Mouse (Mus musculus): Measurements from ENCODE around the gene Slc7a11.

- TF ChIP-seq POLR2A (IDR thresholded peaks at IDR 0.05; ENCODE audit: borderline replicate concordance, low read depth, low read length) (no peak), CTCF (IDR thresholded peaks at IDR 0.05; ENCODE audit: low read depth, low read length) (no peak)
These were observed 589.1 kb downstream of the Slc7a11 start for GRCm38 (mm10) chr3:49854277-49854676.

Data from bone marrow macrophage, adult 2 months (primary cell).